Mouse (Mus musculus): ENCODE data around the gene Gins3. TPM values are rescaled to one million over a fixed set of nuclear protein-coding genes. Genes with fewer than 3 reads are reported as not detected.

Gins3 gene
- total RNA-seq (2012; rRNA removed) (12.1 and 14.0 TPM in 2 replicates), polyA plus RNA-seq (2012; ENCODE audit: insufficient read depth in 1 of 2, insufficient read length in 2 of 2, low read depth in 1 of 2, low replicate concordance in 2 of 2, missing spikeins in 1 of 2) (10 to 100 TPM in 1 of 2 experiments, not detected in 1; 14.4 TPM)

DNA sequence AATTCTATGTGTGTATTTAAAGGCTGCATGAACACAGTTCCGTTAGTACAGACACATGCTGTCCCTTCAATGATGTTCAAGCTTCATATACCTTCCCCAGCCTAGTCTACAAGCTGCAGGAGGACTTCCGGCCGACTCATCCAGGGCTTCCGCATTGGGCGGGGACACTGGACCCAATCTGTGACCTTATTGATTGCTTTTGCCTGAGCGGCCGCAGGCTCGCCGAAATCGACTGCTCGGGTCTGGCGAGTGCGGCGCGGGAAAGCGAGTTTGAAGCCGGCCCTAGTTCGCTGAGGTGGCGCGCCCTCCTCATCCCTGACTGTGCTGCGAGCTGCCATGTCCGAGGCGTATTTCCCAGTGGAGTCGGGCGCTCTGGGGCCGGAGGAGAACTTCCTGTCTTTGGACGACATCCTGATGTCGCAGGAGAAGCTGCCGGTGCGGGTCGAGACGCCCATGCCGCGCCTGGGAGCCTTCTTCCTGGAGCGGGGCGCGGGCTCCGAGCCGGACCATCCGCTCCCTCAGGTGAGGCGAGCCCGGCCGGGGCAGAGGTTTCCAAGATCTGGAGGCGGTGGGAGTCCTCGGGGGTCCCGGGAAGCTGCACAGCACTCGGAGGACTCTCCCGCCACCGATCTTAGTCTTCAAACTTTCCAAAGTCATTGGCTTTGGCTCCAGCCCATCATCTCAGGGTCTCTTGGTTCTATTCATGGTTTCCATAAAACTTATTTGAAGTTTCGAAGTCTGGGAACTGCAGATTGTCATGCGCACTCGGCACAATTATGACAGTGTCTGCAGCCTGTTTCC lies at the start of gene Gins3:
Gene Gins3 (plus strand): TSS at position 192 of the 801 bp plus-strand sequence.
- H3K4me1 ChIP-seq (ENCODE audit: control insufficient read depth in 1 of 2, insufficient read depth in 2 of 2, low read length in 2 of 2), result peaks cover 6 to 11% of the 10 kb centered on the region in 2 experiments
- no peaks in the 10 kb centered on the region for H3K9me3 ChIP-seq (replicated peaks; ENCODE audit: insufficient read depth, low read length)
- peak; percentile 96 for DNase-seq (ENCODE audit: low read depth, low spot score)
- no peaks in the 10 kb centered on the region for H3K27me3 ChIP-seq (ENCODE audit: control insufficient read depth in 1 of 2, insufficient read depth in 2 of 2, low read length in 2 of 2)
- H3K27ac ChIP-seq (ENCODE audit: control insufficient read depth, low read depth, low read length), result peak within 1 kb of the TSS; percentile 37
- peaks cover 12% of the 10 kb centered on the region for H3K79me2 ChIP-seq (ENCODE audit: control insufficient read depth, insufficient read depth, low read length, poor library complexity)
- peaks cover 4 to 18% of the 10 kb centered on the region in 2 experiments for H3K36me3 ChIP-seq (ENCODE audit: control insufficient read depth in 1 of 2, insufficient read depth in 2 of 2, low read length in 2 of 2)
- peak within 1 kb of the TSS; percentile 75 for H3K9ac ChIP-seq (ENCODE audit: control insufficient read depth, low read depth, low read length, poor library complexity, severe bottlenecking)
- peak within 1 kb of the TSS; percentile 54 to 73 for H3K4me3 ChIP-seq (ENCODE audit: control insufficient read depth in 1 of 2, insufficient read depth in 1 of 2, low read depth in 2 of 2, low read length in 2 of 2)
- peak; percentile 46 to 73; a peak in 3 of 4 replicates for TF ChIP-seq POLR2A (IDR thresholded peaks at IDR 0.05; ENCODE audit: control insufficient read depth in 1 of 2, insufficient read depth in 1 of 2, low read depth in 1 of 2, low read length in 2 of 2, poor library complexity in 1 of 2)
- TF ChIP-seq EP300 (IDR thresholded peaks at IDR 0.05; ENCODE audit: low read depth in 1 of 2, low read length in 2 of 2), result 0 out of 4 replicates have a peak, but pooled peaks of 1 of the 2 experiments have one; percentile 22
- TF ChIP-seq GATA1 (IDR thresholded peaks at IDR 0.05; ENCODE audit: low read depth, low read length), result no peak
- TF ChIP-seq MXI1 (IDR thresholded peaks at IDR 0.05; ENCODE audit: low read depth, low read length), result peak; percentile 63
- no peak for TF ChIP-seq POLR2AphosphoS5 (IDR thresholded peaks at IDR 0.05; ENCODE audit: borderline replicate concordance, low read depth, low read length)
- TF ChIP-seq CHD2 (IDR thresholded peaks at IDR 0.05; ENCODE audit: low read length), result no peak
- TF ChIP-seq E2F4 (IDR thresholded peaks at IDR 0.05; ENCODE audit: borderline replicate concordance, low read depth, low read length), result peak; percentile 99
- peak; percentile 98 for TF ChIP-seq SIN3A (IDR thresholded peaks at IDR 0.05; ENCODE audit: low read length)
- TF ChIP-seq ZKSCAN1 (IDR thresholded peaks at IDR 0.05; ENCODE audit: low read depth, low read length), result no peak
- TF ChIP-seq TAL1 (IDR thresholded peaks at IDR 0.05; ENCODE audit: low read length), result no peak
- TF ChIP-seq RAD21 (IDR thresholded peaks at IDR 0.05; ENCODE audit: low read depth, low read length), result no peak
- no peak for TF ChIP-seq ZC3H11A (IDR thresholded peaks at IDR 0.05; ENCODE audit: low read depth, low read length)
- TF ChIP-seq BHLHE40 (IDR thresholded peaks at IDR 0.05; ENCODE audit: borderline replicate concordance, low read depth, low read length), result no peak
- no peak for TF ChIP-seq UBTF (IDR thresholded peaks at IDR 0.05; ENCODE audit: borderline replicate concordance, insufficient read depth, low read depth, low read length)
- no peak; the same call in 1 of the 2 replicates for TF ChIP-seq KAT2A (conservative IDR thresholded peaks at IDR 0.05; ENCODE audit: low read depth, low read length)
- peak; percentile 94 for TF ChIP-seq HCFC1 (IDR thresholded peaks at IDR 0.05; ENCODE audit: low read depth, low read length)
- no peak for TF ChIP-seq ZNF384 (IDR thresholded peaks at IDR 0.05; ENCODE audit: low read depth, low read length)
- no peak for TF ChIP-seq USF1 (IDR thresholded peaks at IDR 0.05; ENCODE audit: low read depth, low read length)
- TF ChIP-seq CHD1 (IDR thresholded peaks at IDR 0.05; ENCODE audit: low read depth, low read length), result no peak
- TF ChIP-seq ZMIZ1 (IDR thresholded peaks at IDR 0.05; ENCODE audit: low read depth, low read length), result no peak
- no peak for TF ChIP-seq MYB (IDR thresholded peaks at IDR 0.05; ENCODE audit: low read depth, low read length)
- TF ChIP-seq MAZ (IDR thresholded peaks at IDR 0.05; ENCODE audit: low read depth, low read length), result 0 out of 2 replicates have a peak, but pooled peaks have one; percentile 17
- TF ChIP-seq MEF2A (IDR thresholded peaks at IDR 0.05; ENCODE audit: extremely low read depth, insufficient replicate concordance, low read depth, low read length, poor library complexity, severe bottlenecking), result no peak
- no peak for TF ChIP-seq USF2 (IDR thresholded peaks at IDR 0.05; ENCODE audit: borderline replicate concordance in 1 of 2, insufficient read depth in 1 of 2, low read depth in 1 of 2, low read length in 2 of 2)
- TF ChIP-seq TBP (IDR thresholded peaks at IDR 0.05; ENCODE audit: low read depth, low read length), result 0 out of 2 replicates have a peak, but pooled peaks have one; percentile 43
- TF ChIP-seq NELFE (IDR thresholded peaks at IDR 0.05; ENCODE audit: low read depth, low read length), result peak; percentile 70
- peak; percentile 23; the same call in 1 of the 2 replicates for TF ChIP-seq TCF12 (IDR thresholded peaks at IDR 0.05; ENCODE audit: low read depth, low read length)
- peak; percentile 53 for TF ChIP-seq POLR2AphosphoS2 (IDR thresholded peaks at IDR 0.05; ENCODE audit: low read length)
- TF ChIP-seq GABPA (IDR thresholded peaks at IDR 0.05; ENCODE audit: low read depth, low read length), result no peak
- peak; percentile 66 for TF ChIP-seq MAX (IDR thresholded peaks at IDR 0.05; ENCODE audit: low read length)
- peak; percentile 99 for TF ChIP-seq ELF1 (IDR thresholded peaks at IDR 0.05; ENCODE audit: low read depth, low read length)
- no peak for TF ChIP-seq MAFK (IDR thresholded peaks at IDR 0.05; ENCODE audit: borderline replicate concordance, low read depth, low read length)
- TF ChIP-seq MYC (IDR thresholded peaks at IDR 0.05; ENCODE audit: low read depth, low read length), result no peak
- no peak for TF ChIP-seq JUND (IDR thresholded peaks at IDR 0.05; ENCODE audit: low read depth, low read length)
- no peak for TF ChIP-seq RCOR1 (IDR thresholded peaks at IDR 0.05; ENCODE audit: low read depth, low read length)

All from MEL (cell line).